Mouse (Mus musculus): ENCODE results near the gene Socs1. TPM values are rescaled to one million over a fixed set of nuclear protein-coding genes. Genes with fewer than 3 reads are reported as not detected.
A peak's percentile ranks its signal among the peaks of the same experiment; 100 is the strongest.

The Socs1 gene
- polyA plus RNA-seq, 3 experiments from 2014 or later, result 3.9 to 4.7 (median 4.3) TPM

DNA sequence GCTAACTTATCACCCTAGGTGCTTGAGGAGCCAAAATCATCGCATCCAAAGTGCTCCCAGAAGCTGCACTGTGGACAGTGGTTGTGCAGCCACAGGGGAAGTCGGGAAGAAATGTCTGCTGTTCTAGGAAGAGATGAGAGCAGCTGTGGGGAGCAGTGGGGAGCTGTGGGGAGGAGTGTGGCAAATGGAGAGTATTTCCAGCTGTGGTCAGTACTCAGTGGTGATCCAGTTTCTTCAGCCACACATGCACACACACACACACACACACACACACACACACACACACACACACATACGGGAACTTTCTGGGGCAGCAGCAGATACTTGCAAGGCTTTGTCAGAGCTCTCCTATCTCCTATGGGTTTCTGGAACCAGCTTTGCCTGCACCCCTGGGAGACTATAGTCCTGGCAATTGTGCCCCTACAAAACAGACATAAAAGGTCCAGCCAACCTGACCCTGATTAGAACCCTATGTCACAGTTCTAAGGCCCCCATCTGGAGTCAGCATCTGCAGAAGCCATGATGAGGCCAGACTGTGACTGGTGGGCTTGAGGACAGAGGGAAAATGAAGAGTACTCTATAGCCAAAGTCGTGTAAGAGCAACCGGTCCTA, 22.7 kb downstream of the Socs1 start:
- no peak for ATAC-seq

GRCm38 (mm10) chr16:10761182-10761581, 24.2 kb downstream of the Socs1 start:
- ATAC-seq, result no peak

- ATAC-seq, result no peak
Measured at GRCm38 (mm10) chr16:10756168-10756567, 29.2 kb downstream of the Socs1 start.

- no peak for ATAC-seq
Measured at GRCm38 (mm10) chr16:10754521-10755296, 30.6 kb downstream of the Socs1 start.

- no peak for ATAC-seq
Measured at GRCm38 (mm10) chr16:10749824-10750223, 35.5 kb downstream of the Socs1 start.

GRCm38 (mm10) chr16:10749226-10749625, 36.1 kb downstream of the Socs1 start:
- ATAC-seq, result no peak

- peak; percentile 98 for ATAC-seq
Measured at GRCm38 (mm10) chr16:10741082-10741481, 44.3 kb downstream of the Socs1 start.

DNA sequence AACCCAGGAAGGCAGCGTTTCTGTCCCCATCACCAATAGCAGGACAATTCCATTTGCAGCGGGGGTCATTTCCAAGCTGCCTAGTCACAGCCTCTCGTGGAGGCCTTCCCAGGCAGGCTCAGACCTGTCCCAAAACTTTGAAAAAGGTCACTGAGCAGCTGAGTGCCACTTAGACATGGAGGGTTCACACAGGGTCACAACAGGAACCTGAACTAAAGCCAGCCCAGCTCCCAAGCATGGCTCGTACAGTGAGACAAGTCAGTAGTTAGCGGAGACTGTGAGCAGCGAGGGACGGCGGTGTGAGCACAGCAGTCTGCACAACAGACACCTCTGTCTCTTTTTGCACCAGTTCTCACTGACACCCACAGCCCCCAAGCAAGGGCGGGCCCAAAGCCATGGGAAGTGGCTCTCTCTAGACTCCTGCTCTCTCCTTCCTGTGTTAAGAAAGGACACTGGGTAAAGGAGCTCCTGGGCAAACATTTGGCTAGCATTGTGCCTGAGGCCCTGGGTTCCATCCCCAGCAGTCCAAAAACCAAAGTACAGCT, 45.4 kb downstream of the Socs1 start:
- ATAC-seq, result no peak

DNA sequence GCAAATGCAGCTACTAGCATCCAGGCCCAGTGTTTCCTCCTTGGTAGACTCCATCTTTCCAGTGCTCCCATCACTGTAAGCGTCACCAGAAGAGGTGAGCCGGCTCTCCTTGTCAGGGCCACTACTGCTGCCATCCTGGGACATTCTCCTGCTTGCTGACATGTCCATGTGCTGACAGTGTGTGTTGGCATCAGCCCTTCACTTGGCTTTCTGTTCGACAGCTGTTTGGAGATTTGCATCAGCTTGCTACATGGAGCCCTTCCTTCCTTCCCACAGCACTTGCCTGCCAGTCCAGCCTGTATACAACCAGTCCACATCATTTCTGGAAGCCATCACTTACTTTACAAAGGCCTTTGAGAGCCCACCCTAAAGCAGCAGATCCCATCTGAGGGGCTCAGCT, 46.5 kb downstream of the Socs1 start:
- ATAC-seq, result no peak

DNA sequence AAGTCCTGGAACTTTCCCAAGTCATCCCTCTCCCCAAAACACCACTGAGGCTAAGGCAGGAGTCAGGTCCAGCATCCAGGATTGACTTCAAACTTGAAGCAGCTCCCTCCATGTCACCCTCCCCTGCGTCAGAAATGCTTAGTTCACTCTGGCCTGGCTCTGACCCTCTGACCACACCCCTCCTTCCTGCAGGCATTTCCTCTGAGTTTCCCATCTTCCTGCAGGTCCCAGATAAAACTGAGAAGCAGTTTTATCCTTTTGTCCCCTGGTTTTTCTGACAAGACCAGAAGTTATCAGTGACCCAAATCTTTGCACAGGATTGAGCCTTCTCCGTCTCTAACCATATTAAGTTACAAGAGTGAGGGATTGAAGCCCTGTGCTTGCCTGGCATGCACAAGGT, 47.8 kb downstream of the Socs1 start:
- ATAC-seq, result no peak

DNA sequence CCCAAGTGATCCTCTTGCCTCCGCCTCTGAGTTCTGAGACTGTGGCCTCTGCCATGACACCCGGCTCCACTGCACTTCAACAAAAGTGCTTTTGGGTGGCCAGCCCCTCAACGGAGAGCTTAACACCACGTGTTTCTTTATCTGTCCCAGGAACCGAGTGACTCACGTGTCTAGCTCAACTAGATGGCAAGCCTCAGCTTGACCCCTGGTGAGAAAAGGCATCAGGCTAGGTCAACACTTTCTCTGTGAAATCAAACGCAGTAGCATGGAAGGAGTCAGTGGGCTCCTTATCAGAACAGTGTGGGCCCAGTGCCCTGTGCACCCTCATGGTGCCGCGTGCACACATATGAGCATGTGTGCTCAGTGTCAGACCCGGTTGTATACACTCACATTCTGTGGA, 49.0 kb downstream of the Socs1 start:
- no peak for ATAC-seq

GRCm38 (mm10) chr16:10735781-10736180, 49.6 kb downstream of the Socs1 start:
- ATAC-seq, result no peak

- peak; percentile 96 for ATAC-seq
Measured at GRCm38 (mm10) chr16:10732421-10732820, 52.9 kb downstream of the Socs1 start.

Other genes with a start within 250 kb of the Socs1 start
- 1 to 10 TPM; 4.1 to 5.1 (median 4.6) TPM for gene Dexi, start 242.5 kb downstream of the Socs1 start, polyA plus RNA-seq (2017; shearing (Covaris generic))
- gene Clec16a, start 240.2 kb downstream of the Socs1 start, polyA plus RNA-seq (2017; shearing (Covaris generic)), result 10 to 100 TPM in 1 of 3 experiments, 1 to 10 TPM in 2; 5.7 to 10.2 (median 7.8) TPM
- 1 to 10 TPM; 6.3 to 9.8 (median 6.6) TPM for gene Tnp2, start 3.1 kb upstream of the Socs1 start, polyA plus RNA-seq (2017; shearing (Covaris generic))
- not detected for gene Prm3, start 5.4 kb upstream of the Socs1 start, polyA plus RNA-seq (2017; shearing (Covaris generic))
- not detected for gene Prm2, start 10.6 kb upstream of the Socs1 start, polyA plus RNA-seq (2017; shearing (Covaris generic))
- 1 to 10 TPM in 1 of 3 experiments, not detected in 2; 1.1 TPM for gene Prm1, start 20.3 kb upstream of the Socs1 start, polyA plus RNA-seq (2017; shearing (Covaris generic))
- not detected for gene Gm11172, start 27.4 kb upstream of the Socs1 start, polyA plus RNA-seq (2017; shearing (Covaris generic))
- gene Rmi2, start 49.5 kb upstream of the Socs1 start, polyA plus RNA-seq (2017; shearing (Covaris generic)), result 1 to 10 TPM; 1.2 to 1.4 (median 1.2) TPM

All from inflammation-experienced regulatory T-cells, adult 6 months (primary cell).